Comparison of ENCODE assay signal across 8 mouse cellular contexts in genomic region chr16:89817861-89818630, GRCm38 (mm10).
A peak's percentile ranks its signal among the peaks of the same experiment; 100 is the strongest.
DNase-seq lines count a peak whose midpoint lies in the region; ATAC-seq lines count a peak whose summit lies in the region.

No protein-coding gene starts in this region.

- peaks cover 59% of the 10 kb centered on the region for H3K4me1 ChIP-seq in forebrain, embryonic 10.5 days
- H3K4me1 ChIP-seq in intestine, embryonic 16.5 days (ENCODE audit: control insufficient read depth, insufficient read depth, low read length), result peaks cover 7% of the 10 kb centered on the region; the same call in 1 of the 2 replicates
- peaks cover 23% of the 10 kb centered on the region for H3K4me1 ChIP-seq in midbrain, embryonic 16.5 days (ENCODE audit: control insufficient read depth, insufficient read depth, low read length)

- 3% methylated on average over 38 of the region's 38 CpGs for WGBS in forebrain, embryonic 10.5 days
- 8% methylated on average over 38 of the region's 38 CpGs for WGBS in intestine, embryonic 16.5 days
- 2% methylated on average over 38 of the region's 38 CpGs for WGBS in midbrain, embryonic 16.5 days

- H3K4me3 ChIP-seq in forebrain, embryonic 10.5 days, result peak overlapping the region; percentile 56
- H3K4me3 ChIP-seq in intestine, embryonic 16.5 days (ENCODE audit: low read length), result peak overlapping the region; percentile 44
- peak overlapping the region; percentile 38 for H3K4me3 ChIP-seq in midbrain, embryonic 16.5 days (ENCODE audit: low read depth, low read length)

- H3K9me3 ChIP-seq in forebrain, embryonic 10.5 days, result no peaks in the 10 kb centered on the region; the same call in 1 of the 2 replicates
- H3K9me3 ChIP-seq in intestine, embryonic 16.5 days (ENCODE audit: control insufficient read depth, low read length), result no peaks in the 10 kb centered on the region
- no peaks in the 10 kb centered on the region for H3K9me3 ChIP-seq in midbrain, embryonic 16.5 days (replicated peaks; ENCODE audit: control insufficient read depth, low read length, poor library complexity, severe bottlenecking)

- H3K36me3 ChIP-seq in forebrain, embryonic 10.5 days (replicated peaks), result peaks cover 16% of the 10 kb centered on the region
- no peaks in the 10 kb centered on the region for H3K36me3 ChIP-seq in intestine, embryonic 16.5 days (ENCODE audit: control insufficient read depth, insufficient read depth, low read length)
- H3K36me3 ChIP-seq in midbrain, embryonic 16.5 days (ENCODE audit: control insufficient read depth, insufficient read depth, low read length), result peaks cover 5% of the 10 kb centered on the region; the same call in 1 of the 2 replicates

- H3K4me2 ChIP-seq in intestine, embryonic 16.5 days (ENCODE audit: low read depth, low read length), result peak overlapping the region; percentile 76
- peak overlapping the region; percentile 80 for H3K4me2 ChIP-seq in midbrain, embryonic 16.5 days (ENCODE audit: low read length)

- peak; percentile 31 for DNase-seq in right cerebral cortex, adult 18-20 months
- DNase-seq in right cerebral cortex, postnatal 14 days, result no peak
- DNase-seq in forebrain, embryonic 10.5 days (ENCODE audit: extremely low spot score, low spot score), result peak; percentile 41
- no peak for DNase-seq in frontal cortex, postnatal 25 days (ENCODE audit: low spot score in 2 of 2)
- no peak for DNase-seq in right cerebral cortex, postnatal 25 days
- DNase-seq in lung, adult 18-20 months, result no peak

- H3K27ac ChIP-seq in forebrain, embryonic 10.5 days, result peak overlapping the region; percentile 78
- no peak overlapping the region for H3K27ac ChIP-seq in intestine, embryonic 16.5 days (ENCODE audit: low read length)
- H3K27ac ChIP-seq in midbrain, embryonic 16.5 days (ENCODE audit: low read length), result peak overlapping the region; percentile 26; the same call in 1 of the 2 replicates

- ATAC-seq in intestine, embryonic 16.5 days, result peak; percentile 69; the same call in 1 of the 2 replicates
- ATAC-seq in midbrain, embryonic 16.5 days, result peak; percentile 47; the same call in 1 of the 2 replicates

- peaks cover 81% of the 10 kb centered on the region for H3K27me3 ChIP-seq in forebrain, embryonic 10.5 days (ENCODE audit: poor library complexity, severe bottlenecking)
- H3K27me3 ChIP-seq in intestine, embryonic 16.5 days (replicated peaks; ENCODE audit: control insufficient read depth, insufficient read depth, low read length), result no peaks in the 10 kb centered on the region
- H3K27me3 ChIP-seq in midbrain, embryonic 16.5 days (ENCODE audit: control insufficient read depth, insufficient read depth, low read depth, low read length), result no peaks in the 10 kb centered on the region

- H3K9ac ChIP-seq in intestine, embryonic 16.5 days (ENCODE audit: low read depth, low read length), result peak overlapping the region; percentile 56; the same call in 1 of the 2 replicates
- H3K9ac ChIP-seq in midbrain, embryonic 16.5 days (ENCODE audit: low read depth, low read length), result peak overlapping the region; percentile 47

Comparison
In these comparisons a context has a peak if more than half of its experiments do, and no peak if none do; other contexts are left out.
1. DNase-seq: peak in right cerebral cortex, adult 18-20 months (single experiment) and forebrain, embryonic 10.5 days (single experiment); none in right cerebral cortex, postnatal 14 days (single experiment), frontal cortex, postnatal 25 days (0 of 2), right cerebral cortex, postnatal 25 days (single experiment) and lung, adult 18-20 months (0 of 2).
2. Peak in every context shown above with its lines, with median percentiles within 50 percentile points of each other: H3K4me3 ChIP-seq.